Mouse (Mus musculus) frontal cortex, adult 2 months (tissue): Measurements from ENCODE around the gene Ifna15. TPM values are rescaled to one million over a fixed set of nuclear protein-coding genes. Genes with fewer than 3 reads are reported as not detected.

Experiments
- DNase-seq, 2 experiments: peaks; one replicate each; pipeline ENCODE4 v3.0.0; 2022; ENCODE audit warnings: low spot score in 1 of 2; ENCODE audit errors: extremely low spot score in 1 of 2
- polyA plus RNA-seq: library from polyadenylated mRNA; depleted of rRNA; stranded (reverse); fragments of >200 nt; gene quantifications from 2 replicates; pipeline ENCODE4 v1.2.3, GENCODE M21; 2012; rRNA removed

The Ifna15 gene
- polyA plus RNA-seq, 1 experiment: not detected

- DNase-seq: no peak
Observed at GRCm38 (mm10) chr4:88515250-88515649, 42.8 kb downstream of the Ifna15 start.

DNA sequence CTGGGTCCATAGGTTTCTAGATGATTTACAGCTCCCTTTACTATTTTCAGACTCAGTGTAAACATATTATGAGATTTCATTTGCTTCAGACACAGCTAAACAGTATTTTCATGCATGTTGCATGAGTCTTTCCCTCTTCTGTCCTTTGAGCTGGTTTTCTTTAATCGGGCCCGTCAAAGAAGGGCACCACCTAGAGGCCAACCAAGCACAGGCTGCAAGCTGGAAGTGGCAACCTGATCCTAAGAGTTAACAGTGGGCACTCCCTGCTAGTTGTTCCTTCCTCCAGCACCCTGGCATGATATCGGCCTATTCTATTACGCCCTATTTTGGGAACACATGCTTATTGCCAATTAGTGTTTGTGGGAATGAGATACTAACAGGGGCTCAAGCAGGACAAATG is 43.6 kb downstream of the Ifna15 start:
- peak in 1 of 2 experiments; percentile 57 for DNase-seq

GRCm38 (mm10) chr4:88513743-88514142 is 44.3 kb downstream of the Ifna15 start:
- no peak for DNase-seq

Other genes with a start within 250 kb of the Ifna15 start
- gene Hacd4, start 119.3 kb downstream of the Ifna15 start, polyA plus RNA-seq: 1.2 and 1.8 TPM in 2 replicates
- gene Ifnb1, start 35.5 kb downstream of the Ifna15 start, polyA plus RNA-seq: not detected in 2 replicates
- gene Ifna14, start 13.6 kb upstream of the Ifna15 start, polyA plus RNA-seq: not detected in 2 replicates
- gene Ifna9, start 34.1 kb upstream of the Ifna15 start, polyA plus RNA-seq: not detected in 2 replicates
- gene Ifna12, start 45.1 kb upstream of the Ifna15 start, polyA plus RNA-seq: not detected in 2 replicates
- not detected in 2 replicates for gene C87499, start 76.2 kb upstream of the Ifna15 start, polyA plus RNA-seq
- gene Ifna13, start 86.2 kb upstream of the Ifna15 start, polyA plus RNA-seq: not detected in 2 replicates
- not detected in 2 replicates for gene Ifna16, start 118.7 kb upstream of the Ifna15 start, polyA plus RNA-seq
- not detected in 2 replicates for gene Ifna2, start 125.7 kb upstream of the Ifna15 start, polyA plus RNA-seq
- not detected in 2 replicates for gene Ifnab, start 133.1 kb upstream of the Ifna15 start, polyA plus RNA-seq
- gene Gm26566, start 163.6 kb upstream of the Ifna15 start, polyA plus RNA-seq: 0.80 and 1.0 TPM in 2 replicates
- gene Klhl9, start 164.2 kb upstream of the Ifna15 start, polyA plus RNA-seq: 43.0 and 47.0 TPM in 2 replicates
- not detected in 2 replicates for gene Gm13271, start 196.6 kb upstream of the Ifna15 start, polyA plus RNA-seq
- gene Gm13283, start 201.9 kb upstream of the Ifna15 start, polyA plus RNA-seq: not detected in 2 replicates
- gene Gm13290, start 215.6 kb upstream of the Ifna15 start, polyA plus RNA-seq: not detected in 2 replicates
- not detected in 2 replicates for gene Gm13289, start 218.7 kb upstream of the Ifna15 start, polyA plus RNA-seq
- gene Gm13272, start 221.6 kb upstream of the Ifna15 start, polyA plus RNA-seq: not detected in 2 replicates
- not detected in 2 replicates for gene Ifnz, start 223.9 kb upstream of the Ifna15 start, polyA plus RNA-seq
- not detected in 2 replicates for gene Gm13276, start 227.5 kb upstream of the Ifna15 start, polyA plus RNA-seq
- gene Gm13277, start 230.4 kb upstream of the Ifna15 start, polyA plus RNA-seq: not detected in 2 replicates
- not detected in 2 replicates for gene Gm13278, start 233.3 kb upstream of the Ifna15 start, polyA plus RNA-seq
- not detected in 2 replicates for gene Gm13275, start 236.2 kb upstream of the Ifna15 start, polyA plus RNA-seq
- gene Gm13279, start 239.2 kb upstream of the Ifna15 start, polyA plus RNA-seq: not detected in 2 replicates
- gene Gm13285, start 241.4 kb upstream of the Ifna15 start, polyA plus RNA-seq: not detected in 2 replicates
- gene Gm13287, start 245.0 kb upstream of the Ifna15 start, polyA plus RNA-seq: not detected in 2 replicates
- gene Gm13288, start 247.3 kb upstream of the Ifna15 start, polyA plus RNA-seq: not detected in 2 replicates